Mouse (Mus musculus) left cerebral cortex, adult 18-20 months (tissue): Measurements from ENCODE around the gene Gm10409. TPM values are rescaled to one million over a fixed set of nuclear protein-coding genes. Genes with fewer than 3 reads are reported as not detected.
"Not testable (repeated sequence)": the region's sequence is repeated elsewhere in the genome, so short reads cannot be mapped to it uniquely, and the experiment has no call there.

ENCODE experiments used
- DNase-seq, 2 experiments: peaks; one replicate each; pipeline ENCODE4 v3.0.0; 2021 to 2022; ENCODE audit warnings: low spot score in 2 of 2, mixed read lengths in 1 of 2
- long read RNA-seq, 2 experiments: library from polyadenylated mRNA; stranded (forward); transcript quantifications; one replicate each; pipeline ENCODE4 v2.0.0; 2021
- total RNA-seq, 2 experiments: library from RNA; stranded (reverse); gene quantifications; 2 replicates each; pipeline ENCODE4 v1.2.3; 2021

The Gm10409 gene
- total RNA-seq = 1 to 10 TPM in 1 of 2 experiments, not detected in 1; 1.2 TPM
- long read RNA-seq, experiment 1, partial matches to known transcripts = 0 of 3 reads
- long read RNA-seq, experiment 1, other reads (novel, unspliced or antisense) = 1 of 3 reads
- long read RNA-seq, experiment 2, partial matches to known transcripts = 0 of 2 reads
- long read RNA-seq, experiment 2, other reads (novel, unspliced or antisense) = 1 of 2 reads

DNA sequence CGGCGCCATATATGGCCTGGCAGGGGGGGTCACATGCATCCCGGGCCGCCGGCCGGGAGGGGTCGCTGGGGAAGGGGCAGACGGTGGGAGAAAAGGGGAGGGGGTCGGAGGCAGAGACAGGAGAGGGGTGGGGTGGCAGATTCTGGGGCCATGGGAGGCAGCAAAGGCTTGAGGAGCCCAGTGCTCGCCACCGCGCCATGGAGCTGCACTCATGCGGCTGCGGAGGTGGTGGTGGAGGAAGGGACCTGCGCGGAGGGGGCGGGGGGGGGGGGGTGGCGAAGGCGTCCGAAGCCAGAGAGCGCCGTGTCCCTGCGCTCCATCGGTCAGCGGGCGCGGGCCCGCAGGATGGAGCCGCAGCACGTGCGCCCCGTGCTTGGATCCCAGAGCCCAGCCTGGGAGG is at the start of gene Gm10409:
Gm10409 (plus strand) TSS at position 301 of the 400 bp plus-strand sequence.
- not testable (repeated sequence) for DNase-seq

- not testable (repeated sequence) for DNase-seq
These were observed 17.6 kb upstream of the Gm10409 start, which contains the start of gene Gm10413 for GRCm38 (mm10) chr14:3394793-3395192. Gene Gm10413, plus strand, starts transcription at chr14:3395093.

DNA sequence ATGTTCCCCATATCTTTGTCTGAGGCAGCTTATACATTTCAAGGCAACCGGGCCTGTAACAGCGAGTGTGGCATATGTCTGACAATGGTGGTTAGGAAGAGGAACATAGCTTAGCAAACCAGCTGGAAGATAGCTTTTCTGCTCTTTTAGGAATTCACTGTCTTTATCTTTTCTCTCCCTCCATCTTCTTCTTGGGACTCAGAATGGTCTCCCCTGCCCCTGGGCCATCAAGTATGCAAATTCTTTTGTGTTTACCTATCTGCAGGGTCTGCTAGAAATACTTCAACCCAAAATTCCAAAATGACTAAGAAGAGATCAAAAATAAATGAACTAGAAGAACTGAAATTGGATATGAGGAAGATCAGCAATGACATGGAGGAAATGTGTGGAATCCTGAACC is 15.4 kb downstream of the Gm10409 start, which contains the start of gene Gm3005:
Gm3005 (plus strand) TSS at position 301 of the 400 bp plus-strand sequence.
- DNase-seq = not testable (repeated sequence)

- DNase-seq = not testable (repeated sequence)
These were observed 36.7 kb downstream of the Gm10409 start, which contains the start of gene Gm10408 for GRCm38 (mm10) chr14:3449079-3449478. Gene Gm10408, plus strand, starts transcription at chr14:3449379.

Other genes with a start within 250 kb of the Gm10409 start
- not detected for gene Gm5795, start 224.4 kb upstream of the Gm10409 start, total RNA-seq
- gene D830030K20Rik, start 204.1 kb upstream of the Gm10409 start, total RNA-seq = 1 to 10 TPM; 3.6 to 6.5 TPM
- gene Gm2956, start 80.0 kb upstream of the Gm10409 start, total RNA-seq = not detected
- not detected for gene Gm10413, start 17.5 kb upstream of the Gm10409 start, total RNA-seq
- not detected for gene Gm3005, start 15.5 kb downstream of the Gm10409 start, total RNA-seq
- gene Gm10408, start 36.8 kb downstream of the Gm10409 start, total RNA-seq = under 1 TPM in 1 of 2 experiments, not detected in 1; 0.33 TPM
- gene Gm3012, start 221.9 kb downstream of the Gm10409 start, total RNA-seq = not detected
- gene Gm3020, start 239.4 kb downstream of the Gm10409 start, total RNA-seq = 1 to 10 TPM; 1.2 to 3.4 TPM